27 mouse cellular contexts compared by ENCODE assay signal in genomic region chr15:95944299-95944698, GRCm38 (mm10).
"Had no signal": no experiment of that assay in that cellular context is flagged by ENCODE, and none has a peak within 500 bp of the region (broad histone marks: within the 10 kb centered on the region; RNA-seq: fewer than 3 reads in every experiment).

No protein-coding gene starts in this region.

- H3K9ac ChIP-seq: embryonic facial prominence, embryonic 12.5 days; embryonic facial prominence, embryonic 13.5 days; embryonic facial prominence, embryonic 15.5 days; forebrain, embryonic 12.5 days; forebrain, embryonic 13.5 days; forebrain, embryonic 15.5 days; forebrain, postnatal 0 days had no signal

- DNase-seq: cerebellum, adult 9-10 months; cerebellum, adult 9-11 months; cerebellum, postnatal 10 days; cerebellum, postnatal 14 days; cerebellum, postnatal 25 days; cerebellum, postnatal 36 days; embryo, embryonic 11 days; forebrain, postnatal 0 days; gastrocnemius, adult 2 months; gastrocnemius, postnatal 10 days; gastrocnemius, postnatal 14 days; gastrocnemius, postnatal 25 days; gastrocnemius, postnatal 36 days; heart, adult 11 months; heart, adult 18-20 months; heart, adult 2 months had no signal

- ATAC-seq: forebrain, embryonic 13.5 days; forebrain, embryonic 14.5 days; forebrain, embryonic 15.5 days; forebrain, embryonic 16.5 days; forebrain, postnatal 0 days had no signal

- H3K4me3 ChIP-seq: embryonic facial prominence, embryonic 10.5 days; embryonic facial prominence, embryonic 12.5 days; embryonic facial prominence, embryonic 13.5 days; embryonic facial prominence, embryonic 15.5 days; erythroblast, embryonic 14.5 days; forebrain, embryonic 10.5 days; forebrain, embryonic 12.5 days; forebrain, embryonic 13.5 days; forebrain, embryonic 15.5 days; gastrocnemius, adult 2 months; heart, adult 2 months had no signal

- H3K27me3 ChIP-seq: embryonic facial prominence, embryonic 12.5 days; embryonic facial prominence, embryonic 13.5 days; embryonic facial prominence, embryonic 15.5 days; forebrain, embryonic 12.5 days; forebrain, embryonic 13.5 days; forebrain, embryonic 15.5 days had no signal

- H3K4me2 ChIP-seq: embryonic facial prominence, embryonic 12.5 days; embryonic facial prominence, embryonic 13.5 days; embryonic facial prominence, embryonic 15.5 days; forebrain, embryonic 12.5 days; forebrain, embryonic 13.5 days; forebrain, embryonic 15.5 days had no signal

- H3K27ac ChIP-seq: embryonic facial prominence, embryonic 10.5 days; embryonic facial prominence, embryonic 12.5 days; embryonic facial prominence, embryonic 13.5 days; embryonic facial prominence, embryonic 15.5 days; forebrain, embryonic 10.5 days; forebrain, embryonic 12.5 days; forebrain, embryonic 13.5 days; forebrain, embryonic 15.5 days; gastrocnemius, adult 2 months; heart, adult 2 months had no signal

- H3K9me3 ChIP-seq: embryonic facial prominence, embryonic 13.5 days; embryonic facial prominence, embryonic 15.5 days; forebrain, embryonic 13.5 days; forebrain, embryonic 15.5 days had no signal
